In the genomic region with DNA sequence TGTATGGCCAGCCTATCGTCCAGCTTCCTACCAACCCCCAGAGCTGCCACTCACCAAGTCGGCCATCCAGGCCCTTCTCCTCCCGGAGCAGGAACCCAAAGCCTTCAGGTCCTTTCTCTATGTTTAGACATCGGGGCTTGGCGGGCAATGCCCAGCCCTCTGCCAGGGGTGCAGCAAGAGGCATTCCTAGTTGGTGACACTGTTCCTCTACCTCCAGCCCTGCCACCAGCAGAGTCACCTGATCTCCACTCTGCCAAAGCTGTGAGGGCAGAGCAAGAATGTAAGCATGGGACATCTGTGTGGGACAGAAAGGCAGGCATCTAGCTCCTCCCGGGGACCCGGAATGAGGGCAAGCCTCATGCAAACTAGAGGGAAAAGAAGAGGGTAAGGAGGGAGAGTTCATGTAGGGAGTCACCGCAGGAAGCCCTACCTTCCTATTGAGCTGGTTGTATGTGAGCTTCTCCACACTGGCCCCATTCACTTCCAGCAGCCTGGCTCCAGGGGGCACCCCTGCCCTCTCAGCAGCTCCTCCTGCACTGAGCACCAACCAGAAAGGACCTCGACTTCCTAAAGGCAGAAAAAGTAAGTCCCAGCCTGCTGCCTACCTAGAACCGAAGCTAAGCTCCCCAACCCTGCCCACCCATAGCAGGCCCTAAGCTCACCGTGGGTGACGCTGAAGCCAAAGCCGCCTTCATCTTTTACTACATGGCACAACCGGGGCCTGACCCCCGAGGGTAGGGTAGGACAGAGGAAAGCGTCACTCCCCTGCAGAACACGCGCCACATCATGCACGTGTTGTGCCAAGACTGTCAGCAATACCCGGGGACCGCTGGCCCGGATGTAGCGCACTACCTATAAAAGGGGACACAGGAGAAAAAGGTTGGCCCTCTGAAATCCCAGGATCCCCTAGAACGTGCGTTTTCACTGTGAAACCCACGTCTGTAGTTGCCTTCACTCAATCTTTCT, we compare ENCODE assay signal across 7 mouse cellular contexts. TPM values are rescaled to one million over a fixed set of nuclear protein-coding genes. Genes with fewer than 3 reads are reported as not detected.
A peak's percentile ranks its signal among the peaks of the same experiment; 100 is the strongest.
DNase-seq lines count a peak whose midpoint lies in the region; ATAC-seq and TF ChIP-seq lines count a peak whose summit lies in the region.

No protein-coding gene starts in this region.

- no peak overlapping the region for H3K4me2 ChIP-seq in hindbrain, embryonic 16.5 days (ENCODE audit: low read length)

- peak; percentile 76 for TF ChIP-seq CTCF in gastrocnemius, adult 2 months (IDR thresholded peaks at IDR 0.05)
- peak; percentile 67 for TF ChIP-seq CTCF in left cerebral cortex, adult 2 months (IDR thresholded peaks at IDR 0.05)

- no peaks in the 10 kb centered on the region; the same call in 1 of the 2 replicates for H3K27me3 ChIP-seq in hindbrain, embryonic 16.5 days (replicated peaks; ENCODE audit: control insufficient read depth, insufficient read depth, low read length)
- peaks cover 43% of the 10 kb centered on the region for H3K27me3 ChIP-seq in megakaryocyte, embryonic 14.5 days (replicated peaks)

- no peak overlapping the region for H3K9ac ChIP-seq in hindbrain, embryonic 16.5 days (ENCODE audit: low read depth, low read length)

- peaks cover 15% of the 10 kb centered on the region for H3K4me1 ChIP-seq in hindbrain, embryonic 16.5 days (ENCODE audit: control insufficient read depth, insufficient read depth, low read depth, low read length)
- H3K4me1 ChIP-seq in megakaryocyte, embryonic 14.5 days, result peaks cover 78% of the 10 kb centered on the region

- H3K4me3 ChIP-seq in gastrocnemius, adult 2 months, result peak overlapping the region; percentile 37
- no peak overlapping the region for H3K4me3 ChIP-seq in hindbrain, embryonic 16.5 days (ENCODE audit: low read length)
- H3K4me3 ChIP-seq in left cerebral cortex, adult 2 months, result no peak overlapping the region
- peak overlapping the region; percentile 59 for H3K4me3 ChIP-seq in megakaryocyte, embryonic 14.5 days (replicated peaks)

- H3K9me3 ChIP-seq in hindbrain, embryonic 16.5 days (ENCODE audit: control insufficient read depth, low read length), result no peaks in the 10 kb centered on the region
- H3K9me3 ChIP-seq in megakaryocyte, embryonic 14.5 days, result no peaks in the 10 kb centered on the region

- peak; percentile 67 for DNase-seq in NIH3T3 (ENCODE audit: low read depth)
- peak; percentile 52 to 62 for DNase-seq in cerebellum, postnatal 14 days
- peak; percentile 83 for DNase-seq in gastrocnemius, adult 2 months
- DNase-seq in left cerebral cortex, adult 2 months (ENCODE audit: extremely low spot score in 1 of 2, low spot score in 2 of 2), result peak; percentile 53 to 65
- peak; percentile 60 for DNase-seq in right cerebral cortex, postnatal 14 days

- intact Hi-C loops in gastrocnemius, adult 2 months (cut with DNase I), result loop anchor here (5.0 kb wide), 2 partner anchors 122 to 143 kb away; no protein-coding TSS in a partner anchor
- intact Hi-C loops in left cerebral cortex, adult 2 months (cut with DNase I), result no loop called here

- ATAC-seq in hindbrain, embryonic 16.5 days, result peak; percentile 70; the same call in 1 of the 2 replicates

- 43% methylated on average over 26 of the region's 26 CpGs for WGBS in hindbrain, embryonic 16.5 days

- H3K36me3 ChIP-seq in hindbrain, embryonic 16.5 days (ENCODE audit: control insufficient read depth, insufficient read depth, low read length), result no peaks in the 10 kb centered on the region
- H3K36me3 ChIP-seq in megakaryocyte, embryonic 14.5 days (replicated peaks; ENCODE audit: low read length), result peaks cover 17% of the 10 kb centered on the region

- peak overlapping the region; percentile 83 for H3K27ac ChIP-seq in gastrocnemius, adult 2 months
- H3K27ac ChIP-seq in hindbrain, embryonic 16.5 days (ENCODE audit: low read depth, low read length), result no peak overlapping the region
- no peak overlapping the region for H3K27ac ChIP-seq in left cerebral cortex, adult 2 months

RNA-seq across cellular contexts. Expression of gene Pdzd3, which starts 1.8 kb away (rescaled TPM):
- 1 to 10 TPM in 1 of 2 experiments, under 1 TPM in 1; 0.97 to 1.6 TPM for total RNA-seq in gastrocnemius, adult 2 months (2021)
- polyA plus RNA-seq in hindbrain, embryonic 16.5 days (2015; fragmentation: Nextera tagmentation; extraction: Ambion mirVana), result 0.38 and 0.40 TPM in 2 replicates
- 1 to 10 TPM in 1 of 2 experiments, under 1 TPM in 1; 0.50 to 1.2 TPM for total RNA-seq in left cerebral cortex, adult 2 months (2021)
- 0.35 TPM in 1 of 2 replicates, not detected in the other for polyA plus RNA-seq in megakaryocyte, embryonic 14.5 days (2012; ENCODE audit: insufficient read depth, low replicate concordance)

RNA-seq across cellular contexts. Expression of gene Ccdc153, which starts 9.0 kb away (rescaled TPM):
- not detected for total RNA-seq in gastrocnemius, adult 2 months (2021)
- not detected in 2 replicates for polyA plus RNA-seq in hindbrain, embryonic 16.5 days (2015; fragmentation: Nextera tagmentation; extraction: Ambion mirVana)
- 1 to 10 TPM in 1 of 2 experiments, under 1 TPM in 1; 0.77 to 1.1 TPM for total RNA-seq in left cerebral cortex, adult 2 months (2021)
- not detected in 2 replicates for polyA plus RNA-seq in megakaryocyte, embryonic 14.5 days (2012; ENCODE audit: insufficient read depth, low replicate concordance)

RNA-seq across cellular contexts. Expression of gene Cbl, which starts 15.6 kb away (rescaled TPM):
- total RNA-seq in gastrocnemius, adult 2 months (2021), result 10 to 100 TPM in 1 of 2 experiments, 1 to 10 TPM in 1; 7.5 to 13.4 TPM
- polyA plus RNA-seq in hindbrain, embryonic 16.5 days (2015; fragmentation: Nextera tagmentation; extraction: Ambion mirVana), result 17.4 and 20.3 TPM in 2 replicates
- 10 to 100 TPM; 59.5 to 66.3 TPM for total RNA-seq in left cerebral cortex, adult 2 months (2021)
- polyA plus RNA-seq in megakaryocyte, embryonic 14.5 days (2012; ENCODE audit: insufficient read depth, low replicate concordance), result 2.4 and 3.9 TPM in 2 replicates

RNA-seq across cellular contexts. Expression of gene Nlrx1, which starts 18.9 kb away (rescaled TPM):
- total RNA-seq in gastrocnemius, adult 2 months (2021), result 10 to 100 TPM; 19.2 to 20.8 TPM
- 4.7 and 5.4 TPM in 2 replicates for polyA plus RNA-seq in hindbrain, embryonic 16.5 days (2015; fragmentation: Nextera tagmentation; extraction: Ambion mirVana)
- 10 to 100 TPM in 1 of 2 experiments, 1 to 10 TPM in 1; 8.7 to 13.3 TPM for total RNA-seq in left cerebral cortex, adult 2 months (2021)
- 5.5 and 12.5 TPM in 2 replicates for polyA plus RNA-seq in megakaryocyte, embryonic 14.5 days (2012; ENCODE audit: insufficient read depth, low replicate concordance)

RNA-seq across cellular contexts. Expression of gene Abcg4, which starts 39.0 kb away (rescaled TPM):
- under 1 TPM; 0.28 to 0.97 TPM for total RNA-seq in gastrocnemius, adult 2 months (2021)
- 33.7 and 36.2 TPM in 2 replicates for polyA plus RNA-seq in hindbrain, embryonic 16.5 days (2015; fragmentation: Nextera tagmentation; extraction: Ambion mirVana)
- total RNA-seq in left cerebral cortex, adult 2 months (2021), result 10 to 100 TPM; 62.1 TPM
- 0.19 TPM in 1 of 2 replicates, not detected in the other for polyA plus RNA-seq in megakaryocyte, embryonic 14.5 days (2012; ENCODE audit: insufficient read depth, low replicate concordance)

Comparison
In these comparisons a context has a peak if more than half of its experiments do, and no peak if none do; other contexts are left out.
1. H3K4me3 ChIP-seq: peak in gastrocnemius, adult 2 months (single experiment) and megakaryocyte, embryonic 14.5 days (single experiment); none in hindbrain, embryonic 16.5 days (single experiment) and left cerebral cortex, adult 2 months (single experiment).
2. RNA of gene Cbl, which starts 15.6 kb away (total RNA-seq): 59.5 to 66.3 TPM in left cerebral cortex, adult 2 months; 7.5 to 13.4 TPM in gastrocnemius, adult 2 months; every median in the first group is over 4 times any median in the second.
3. Peak in every context shown above with its lines, with median percentiles within 50 percentile points of each other: DNase-seq.